Mouse (Mus musculus) heart, postnatal 36 days (tissue): ENCODE measurements at regions not wholly inside any gene's neighbourhood (a gene's known extent, or its start where the extent isn't known, plus 50 kb on each side); places are given as distances from the start of the nearest gene placed in this dataset.
"Not testable (repeated sequence)": the region's sequence is repeated elsewhere in the genome, so short reads cannot be mapped to it uniquely, and the experiment has no call there.

ENCODE experiments used
- DNase-seq, 2 experiments: peaks; one replicate each; pipeline ENCODE4 v3.0.0; 2021 to 2022
- intact Hi-C: fragments of 180-260 bp; cut with DNase I; formaldehyde crosslinking; loops from one replicate; pipeline ENCODE4 v1.15.1; 2025

DNA sequence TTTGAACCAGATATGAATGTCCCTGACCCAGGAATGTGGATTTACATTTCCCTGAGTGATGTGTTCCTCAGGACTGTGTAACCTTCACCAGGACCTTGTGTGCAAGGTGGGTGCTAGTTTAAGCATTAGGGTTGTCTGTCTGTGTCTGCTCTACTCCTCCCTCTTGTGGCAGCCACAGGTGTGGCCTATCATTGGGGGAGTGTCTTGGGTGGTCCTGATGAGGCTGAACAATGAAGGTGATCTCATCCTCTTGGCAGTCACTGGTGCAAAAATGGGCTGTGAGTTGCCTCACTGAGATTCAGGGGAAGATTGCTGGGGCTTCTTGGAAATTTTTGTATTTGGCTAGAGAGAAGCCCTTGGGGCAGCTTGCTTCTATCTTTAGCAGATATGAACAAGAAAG lies 179.4 kb upstream of the Ube2e1 start:
- intact Hi-C loops: loop anchor here (1.0 kb wide), 1 partner anchor 27 kb away; no protein-coding TSS in a partner anchor
- no peak for DNase-seq

DNA sequence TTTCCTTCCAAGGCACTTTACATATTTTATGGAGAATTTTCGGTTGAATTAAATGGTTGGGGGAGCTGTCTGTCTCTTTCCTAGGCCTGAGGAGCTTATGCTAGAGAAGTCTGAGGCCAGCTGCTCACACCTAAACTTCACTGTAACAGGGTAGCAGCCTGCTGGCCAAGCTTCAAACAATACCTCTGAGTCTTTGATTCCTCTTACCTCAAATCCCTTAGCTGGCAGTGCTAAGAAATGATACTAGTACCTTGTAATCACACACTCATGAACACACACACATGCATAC lies 176.6 kb upstream of the Ube2e1 start:
- intact Hi-C loops: loop anchor here (5.0 kb wide), 2 partner anchors 384 to 509 kb away; partner anchors contain the start of gene Ube2e2

DNA sequence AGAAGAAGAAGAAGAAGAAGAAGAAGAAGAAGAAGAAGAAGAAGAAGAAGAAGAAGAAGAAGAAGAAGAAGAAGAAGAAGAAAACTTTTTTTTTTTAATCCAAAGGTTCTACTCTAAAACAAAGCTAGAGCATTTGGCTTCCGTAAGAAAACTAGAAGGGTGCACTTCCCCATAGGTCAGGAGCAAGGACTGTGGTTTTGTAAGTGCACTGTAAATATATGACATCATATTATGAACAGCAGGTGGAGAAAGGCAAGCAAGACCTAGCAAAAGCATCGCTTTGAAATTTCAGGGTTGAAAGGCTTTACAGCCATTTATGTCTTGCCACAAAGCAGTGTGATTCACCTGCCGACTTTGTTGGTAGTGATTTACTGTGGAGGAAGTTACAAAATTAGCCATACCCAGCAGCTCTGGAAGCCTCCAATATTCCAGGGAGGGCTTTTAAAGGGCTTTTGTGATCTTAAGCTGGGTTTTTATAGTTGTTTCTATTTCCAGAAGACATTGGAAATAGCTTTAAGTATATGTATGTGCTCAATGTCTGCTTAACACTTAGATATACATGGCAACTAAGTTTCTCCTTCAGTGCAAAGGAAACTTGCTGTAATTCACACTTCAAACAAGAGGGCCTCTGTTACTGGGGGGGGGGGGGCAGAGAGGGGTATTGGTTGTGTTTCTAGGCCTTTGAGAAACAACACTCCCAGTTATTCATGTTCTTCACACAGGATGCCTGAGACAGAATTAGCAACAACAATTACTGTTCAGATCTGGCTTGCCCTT lies 176.1 kb upstream of the Ube2e1 start:
- intact Hi-C loops: loop anchor here (5.0 kb wide), 2 partner anchors 385 to 510 kb away; partner anchors contain the start of gene Ube2e2
- no peak for DNase-seq

More for the DNA sequence above, 176.6 kb upstream of the Ube2e1 start:
- no peak for DNase-seq

DNA sequence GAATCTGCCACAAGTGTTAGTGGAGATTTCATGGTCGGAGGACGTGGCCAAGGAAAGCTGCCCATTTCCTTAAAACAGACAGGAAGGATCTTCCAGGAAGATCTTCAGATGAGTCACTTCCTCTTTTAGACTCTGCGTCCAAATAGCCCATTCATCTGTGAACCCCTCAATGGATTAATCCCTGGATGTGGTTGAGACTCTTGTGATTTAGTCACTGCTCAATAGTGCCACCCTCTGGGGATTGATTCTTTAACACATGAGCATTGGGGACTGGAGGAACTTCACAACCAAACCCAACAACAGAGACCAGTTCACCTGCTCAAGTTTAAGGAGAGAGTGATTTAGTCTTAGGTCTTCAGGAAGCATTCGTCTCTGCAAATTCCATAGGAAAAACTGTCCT lies 174.5 kb upstream of the Ube2e1 start:
- intact Hi-C loops: loop anchor here (5.0 kb wide), 2 partner anchors 386 to 511 kb away; partner anchors contain the start of gene Ube2e2
- DNase-seq: peak in 1 of 2 experiments; percentile 12

DNA sequence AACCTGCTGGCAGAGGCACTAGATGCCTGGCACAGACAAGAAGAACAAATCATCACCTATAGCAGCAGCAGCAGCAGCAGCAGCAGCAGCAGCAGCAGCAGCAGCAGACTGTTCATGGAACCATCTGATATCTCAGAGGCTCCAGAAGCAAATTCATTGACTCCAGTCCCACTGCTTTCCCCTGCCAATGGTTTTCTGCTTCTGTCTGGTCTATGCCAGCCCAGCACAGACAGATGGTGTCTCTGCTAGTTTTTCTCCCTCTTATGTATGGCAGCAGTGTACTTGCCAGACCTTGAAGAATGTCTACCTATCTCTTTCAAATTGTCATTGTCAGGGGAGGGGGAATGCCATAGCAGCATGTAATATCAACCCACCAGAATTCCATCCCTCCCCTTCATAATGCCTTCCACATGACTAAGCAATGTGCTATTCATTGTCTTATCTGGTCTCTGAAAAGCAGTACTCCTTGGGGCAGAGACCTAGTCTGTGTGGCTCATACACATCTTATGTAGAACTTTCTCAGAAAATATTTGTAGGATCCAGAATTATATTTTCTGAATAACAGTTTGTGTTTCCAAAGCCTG lies 168.7 kb upstream of the Ube2e1 start:
- intact Hi-C loops: no loop called here
- no peak for DNase-seq

DNA sequence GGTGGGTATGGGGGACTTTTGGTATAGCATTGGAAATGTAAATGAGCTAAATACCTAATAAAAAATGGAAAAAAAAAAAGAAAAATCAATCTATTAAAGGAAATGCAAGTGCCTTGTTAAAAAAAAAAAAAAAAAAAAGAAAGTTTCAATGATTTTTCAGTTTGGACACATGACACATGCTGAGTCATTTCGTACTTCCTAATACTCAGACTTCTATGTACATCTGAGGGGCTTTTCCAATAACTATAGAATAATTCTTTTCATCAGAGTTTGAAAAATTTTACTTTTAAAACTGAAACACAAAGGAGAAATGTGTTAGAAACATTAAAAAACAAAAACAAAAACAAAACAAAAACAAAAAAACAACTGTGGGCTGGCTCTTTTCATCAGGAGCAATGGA lies 162.4 kb upstream of the Ube2e1 start:
- no peak for DNase-seq
- intact Hi-C loops: no loop called here

DNA sequence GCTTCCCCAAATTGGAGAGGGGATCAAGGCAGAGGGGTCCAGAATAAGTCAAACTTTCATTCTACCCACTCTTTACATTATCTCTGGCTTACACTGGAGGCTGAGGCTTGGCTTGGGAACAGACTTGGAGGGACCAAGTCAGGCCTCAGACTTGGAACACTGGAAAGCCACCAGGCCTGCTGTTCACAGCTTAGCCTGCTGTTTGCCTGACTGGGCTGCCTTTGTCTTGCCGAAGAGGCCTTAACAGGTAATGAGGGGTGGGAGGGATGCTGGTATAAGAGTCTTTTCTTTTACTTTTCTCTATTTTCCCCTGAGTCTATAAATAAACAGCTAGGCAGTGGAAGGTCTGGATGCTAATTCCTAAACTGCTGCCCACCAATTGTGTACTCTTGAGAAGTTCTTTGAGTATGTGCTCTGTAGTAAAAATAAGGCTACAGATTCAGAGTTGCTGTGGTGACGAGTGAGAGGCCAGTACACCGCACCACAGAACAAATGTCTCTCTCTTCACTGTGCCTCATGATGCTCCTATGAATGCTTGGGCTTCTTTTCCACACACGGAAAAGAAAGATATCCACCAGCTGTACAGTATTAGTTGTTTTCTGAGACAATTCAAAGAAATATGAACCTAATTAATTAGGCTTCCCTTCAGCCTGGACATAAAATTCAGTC lies 154.6 kb upstream of the Ube2e1 start:
- DNase-seq: no peak
- intact Hi-C loops: no loop called here

DNA sequence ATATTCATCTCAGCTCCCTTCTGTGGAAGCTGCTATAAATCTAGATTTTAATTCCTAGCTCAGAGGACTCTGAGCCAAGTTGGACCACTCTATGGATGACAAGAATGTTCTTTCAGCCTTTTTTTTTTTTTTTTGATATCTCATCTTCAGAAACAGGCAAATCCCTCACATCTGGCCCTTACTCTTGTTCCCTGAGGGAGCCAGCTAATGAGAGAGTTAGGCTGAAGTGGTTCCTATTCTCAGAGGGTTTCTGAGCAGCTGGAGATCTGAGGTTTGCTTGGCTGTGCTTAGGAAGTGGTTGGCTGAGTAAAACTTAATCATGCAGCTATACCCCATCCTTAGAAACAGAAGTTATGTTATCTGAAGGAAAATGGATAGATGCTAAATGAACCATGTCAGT lies 153.9 kb upstream of the Ube2e1 start:
- no peak for DNase-seq
- intact Hi-C loops: no loop called here

DNA sequence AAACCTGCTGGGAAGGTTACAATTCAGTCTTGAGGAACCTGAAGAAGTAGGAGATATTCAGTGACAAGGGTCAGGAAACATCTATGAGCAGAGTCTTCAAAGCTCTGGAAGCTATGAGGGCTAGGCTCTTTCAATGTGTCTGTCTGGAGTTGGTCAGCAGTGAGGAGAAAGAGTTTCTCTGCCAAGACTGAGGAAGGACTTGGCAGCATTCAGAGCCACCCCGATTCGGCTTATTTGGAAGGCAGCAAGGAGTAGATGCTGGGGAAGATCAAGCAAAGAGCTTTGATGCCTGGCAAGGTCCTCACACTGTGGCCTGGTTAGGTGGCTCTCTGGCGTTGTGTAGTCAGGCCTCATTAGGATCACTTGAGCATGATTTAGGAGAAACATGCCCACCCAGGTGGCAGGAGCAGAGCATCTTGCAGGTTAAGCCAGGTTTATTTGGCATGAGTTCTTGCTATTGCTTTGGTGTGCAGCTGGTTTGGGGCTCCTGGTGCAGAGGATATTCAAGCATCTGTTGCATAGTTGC lies 145.2 kb upstream of the Ube2e1 start:
- no peak for DNase-seq
- intact Hi-C loops: no loop called here

DNA sequence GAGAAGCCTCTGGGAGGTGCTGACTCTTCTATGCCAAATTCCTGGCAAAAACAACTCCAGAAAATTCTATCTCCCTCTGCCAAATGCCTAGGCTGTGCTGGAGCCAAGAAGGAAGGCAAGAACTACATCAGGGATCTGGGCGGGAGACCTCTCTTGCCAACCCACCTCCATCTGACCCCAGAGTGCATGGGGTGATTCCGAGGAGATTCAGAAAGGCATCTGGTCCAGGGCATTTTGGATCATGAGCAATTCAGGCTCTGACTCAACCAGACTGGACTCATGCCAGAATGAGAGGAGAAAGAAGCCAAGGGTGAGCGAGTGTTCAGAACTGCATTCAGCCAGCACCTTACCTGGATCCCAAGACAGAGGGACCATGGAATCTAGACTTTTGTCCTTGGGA lies 137.0 kb upstream of the Ube2e1 start:
- DNase-seq: peak; percentile 8 to 19
- intact Hi-C loops: no loop called here

DNA sequence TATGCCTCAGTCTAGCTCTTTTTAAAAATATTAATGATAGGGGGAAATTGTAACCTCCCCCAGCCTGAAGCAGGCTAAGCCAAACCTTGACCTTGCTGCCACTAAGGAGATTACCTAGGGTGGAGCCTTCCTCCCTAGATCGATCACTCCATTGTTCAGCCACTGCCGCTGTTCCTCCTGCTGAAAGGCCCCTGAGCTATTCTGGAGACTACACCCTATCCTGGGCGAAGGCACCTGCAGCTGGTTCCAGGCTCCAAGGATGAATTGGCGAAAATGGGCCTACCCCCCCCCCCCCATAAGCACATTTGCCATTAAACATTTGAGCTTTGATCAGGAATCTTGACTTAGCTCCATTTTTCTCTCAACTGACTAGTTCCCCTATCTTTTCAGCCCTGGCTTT lies 135.2 kb upstream of the Ube2e1 start:
- DNase-seq, intact Hi-C loops: not testable (repeated sequence)

DNA sequence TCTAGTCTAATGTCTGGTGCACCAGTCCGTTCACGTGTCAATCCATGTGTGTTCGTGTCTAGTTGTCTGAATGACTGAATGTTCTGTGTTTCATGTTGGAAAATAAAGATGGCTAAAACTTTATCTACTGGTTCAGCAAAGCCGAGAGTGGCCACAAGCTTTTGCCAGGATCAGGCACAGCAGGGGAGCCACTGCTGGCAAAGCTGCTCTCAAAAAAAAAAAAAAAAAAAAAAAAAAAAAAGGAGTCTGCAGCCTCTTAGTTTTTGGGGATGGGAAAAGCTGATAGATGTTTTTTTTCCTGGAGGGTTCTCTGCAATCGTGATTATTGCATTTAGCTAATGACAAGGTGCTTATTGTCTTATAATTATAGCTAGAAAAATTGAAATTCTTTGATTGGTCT lies 132.5 kb upstream of the Ube2e1 start:
- DNase-seq, intact Hi-C loops: not testable (repeated sequence)

DNA sequence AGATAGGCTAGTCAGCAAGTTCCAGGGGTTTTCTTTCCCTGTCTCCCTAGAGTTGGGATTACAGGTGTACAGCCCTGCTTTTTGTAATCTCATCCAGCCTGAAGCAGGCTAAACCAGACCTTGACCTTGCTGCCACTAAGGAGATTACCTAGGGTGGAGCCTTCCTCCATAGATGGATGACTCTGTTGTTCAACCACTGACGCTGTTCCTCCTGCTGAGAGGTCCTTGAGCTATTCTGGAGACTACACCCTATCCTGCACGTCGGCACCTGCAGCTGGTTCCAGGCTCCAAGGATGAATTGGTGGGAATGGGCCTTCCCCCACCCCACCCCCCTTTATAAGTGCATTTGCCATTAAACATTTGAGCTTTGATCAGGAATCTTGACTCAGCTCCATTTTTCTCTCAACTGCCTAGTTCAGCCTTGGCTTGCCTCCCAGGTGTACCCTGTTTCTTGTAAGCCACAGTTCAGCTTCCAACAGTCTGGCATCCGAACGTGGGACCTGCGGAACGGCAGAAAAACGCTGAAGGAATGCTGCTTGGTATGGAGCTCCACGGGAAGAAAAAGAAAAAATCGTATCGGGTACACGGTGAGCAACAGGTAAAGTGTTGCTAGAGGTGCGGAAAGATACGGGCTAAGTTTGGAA lies 131.7 kb upstream of the Ube2e1 start:
- DNase-seq: no peak
- intact Hi-C loops: no loop called here

DNA sequence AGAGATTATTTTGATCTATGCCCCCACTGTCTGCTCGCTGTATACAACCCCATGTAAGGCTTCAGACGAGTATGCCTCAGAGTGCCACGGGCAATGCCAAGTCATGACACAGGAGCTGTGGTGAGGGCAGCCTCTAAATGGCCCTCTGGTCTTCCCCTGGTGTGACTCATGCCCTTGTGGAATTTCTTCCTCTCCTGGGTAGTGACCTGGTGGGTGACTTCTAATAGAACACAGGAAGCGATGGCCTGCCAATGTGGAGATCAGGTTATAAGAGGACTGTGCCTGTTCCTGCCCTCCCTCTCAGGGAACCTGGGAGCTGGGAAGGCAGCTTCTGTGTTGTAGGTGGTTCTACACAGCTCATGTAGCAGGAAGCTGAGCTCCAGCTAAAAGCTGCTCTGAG lies 130.7 kb upstream of the Ube2e1 start:
- intact Hi-C loops: no loop called here
- DNase-seq: no peak

DNA sequence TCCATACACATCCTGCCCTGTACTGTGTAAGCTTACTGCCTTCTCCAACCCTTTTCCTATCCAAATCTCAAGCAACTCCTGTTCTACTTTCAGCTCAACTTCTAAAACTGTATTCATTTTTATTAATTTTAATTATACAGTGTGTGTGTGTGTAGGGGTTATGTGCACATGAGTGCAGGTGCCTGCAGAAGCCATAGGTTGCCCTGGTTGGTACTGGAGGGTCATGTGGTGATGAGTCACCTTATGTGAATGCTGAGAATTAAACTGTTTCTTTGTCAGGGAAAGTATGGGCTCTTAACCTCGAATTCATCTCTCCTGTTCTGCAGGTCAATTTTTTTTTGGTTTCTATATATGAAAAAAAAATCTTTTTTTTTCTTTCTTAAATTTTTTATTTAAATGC lies 117.0 kb upstream of the Ube2e1 start:
- intact Hi-C loops: no loop called here

DNA sequence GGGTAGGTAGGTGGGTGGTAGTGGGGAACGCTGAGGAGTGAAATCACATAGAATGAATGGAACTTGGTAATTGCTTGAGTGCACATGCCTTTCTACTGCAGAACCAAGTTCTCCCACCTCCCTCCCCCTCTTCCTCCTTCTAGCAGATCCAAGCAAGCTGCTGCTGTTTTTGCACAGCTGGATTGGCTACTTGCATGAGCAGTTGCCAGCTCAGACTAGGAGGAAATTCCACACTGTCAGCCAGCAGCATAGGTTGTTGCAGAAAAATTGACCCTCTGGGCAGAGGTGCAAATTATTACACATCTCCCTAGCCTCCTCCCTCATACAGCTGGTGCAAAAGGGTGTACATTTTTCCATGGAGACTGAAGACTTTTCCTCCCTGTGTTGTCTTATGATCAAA lies 112.8 kb upstream of the Ube2e1 start:
- no peak for DNase-seq
- intact Hi-C loops: no loop called here

More for the DNA sequence above, 117.0 kb upstream of the Ube2e1 start:
- no peak for DNase-seq

DNA sequence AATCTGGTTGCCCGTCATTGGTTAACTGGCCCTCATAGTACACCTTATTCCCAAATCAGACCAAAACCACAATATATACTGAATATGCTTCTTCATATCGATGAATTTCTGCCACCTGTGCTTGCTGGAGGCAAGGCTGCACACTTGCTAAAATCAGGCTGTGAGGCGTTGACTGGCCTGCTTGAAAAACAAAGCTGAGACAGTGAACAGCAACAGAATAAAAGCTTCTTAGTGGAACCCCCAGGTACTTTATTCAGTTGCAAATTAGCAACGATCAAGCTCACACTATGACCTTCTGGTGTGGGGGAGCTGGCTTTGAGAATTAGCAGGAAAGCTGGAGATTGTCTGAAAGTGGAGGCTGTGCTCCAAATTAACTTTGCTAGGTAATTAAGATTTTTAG lies 97.3 kb upstream of the Ube2e1 start:
- intact Hi-C loops, DNase-seq: not testable (repeated sequence)

DNA sequence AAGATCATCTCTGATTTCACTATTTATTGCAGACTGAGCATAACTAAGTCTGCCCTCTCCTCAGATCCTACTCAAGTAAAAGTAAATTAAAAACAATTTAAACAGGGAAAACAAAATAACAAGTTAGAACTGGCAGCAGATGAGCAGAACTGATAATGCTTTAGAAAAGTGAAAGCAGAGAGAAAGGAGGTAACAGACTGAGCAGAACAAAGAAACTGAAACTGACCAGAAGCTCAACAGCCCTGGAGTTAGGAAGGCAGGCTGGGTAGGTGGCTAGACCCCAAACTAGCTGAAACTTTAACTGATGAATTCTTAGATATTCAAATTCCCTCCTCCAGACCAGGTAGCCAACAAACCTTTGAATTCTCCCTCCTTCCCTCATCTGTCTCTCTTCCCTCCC lies 94.2 kb upstream of the Ube2e1 start:
- intact Hi-C loops: no loop called here

DNA sequence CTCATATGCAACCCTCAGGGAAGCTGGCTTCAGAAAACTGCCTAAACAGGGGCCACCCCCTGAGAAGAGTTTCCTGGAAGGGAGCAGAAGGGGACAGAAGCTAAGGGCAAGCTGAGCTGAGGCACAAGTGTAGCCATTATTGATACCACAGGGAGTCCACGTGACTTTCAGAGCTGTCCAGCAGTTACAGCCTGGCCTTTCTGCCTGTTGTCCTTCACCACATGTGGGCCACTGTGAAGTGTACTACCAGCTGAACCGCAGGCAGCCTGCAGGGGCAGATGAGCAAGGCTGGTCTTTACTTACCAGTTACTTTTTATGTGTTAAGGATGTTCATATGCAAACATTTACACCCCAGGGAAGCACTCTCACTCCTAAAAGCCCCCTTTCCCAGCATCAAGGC lies 85.2 kb upstream of the Ube2e1 start:
- intact Hi-C loops: no loop called here

More for the DNA sequence above, 94.2 kb upstream of the Ube2e1 start:
- DNase-seq: no peak

DNA sequence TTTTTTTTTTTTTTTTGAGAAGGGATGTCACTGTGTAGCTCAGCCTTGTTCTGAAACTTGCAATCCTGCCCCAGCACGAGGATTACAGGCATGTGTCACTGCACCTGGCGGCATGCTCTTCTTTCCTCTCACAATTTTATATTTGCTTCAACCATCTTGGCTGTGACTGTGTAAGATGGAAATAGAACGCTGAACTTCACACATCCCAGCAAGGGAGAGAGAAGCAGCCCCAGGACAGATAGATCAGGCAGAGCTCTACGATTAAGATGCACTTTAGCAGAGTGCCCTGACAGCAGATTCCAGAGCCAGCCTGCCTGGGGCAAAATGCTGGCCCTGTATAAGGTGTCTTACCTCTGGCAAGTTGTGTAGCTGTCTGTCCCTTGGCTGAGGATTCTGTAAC lies 84.7 kb upstream of the Ube2e1 start:
- intact Hi-C loops: no loop called here
- DNase-seq: no peak

More for the DNA sequence above, 85.2 kb upstream of the Ube2e1 start:
- no peak for DNase-seq

DNA sequence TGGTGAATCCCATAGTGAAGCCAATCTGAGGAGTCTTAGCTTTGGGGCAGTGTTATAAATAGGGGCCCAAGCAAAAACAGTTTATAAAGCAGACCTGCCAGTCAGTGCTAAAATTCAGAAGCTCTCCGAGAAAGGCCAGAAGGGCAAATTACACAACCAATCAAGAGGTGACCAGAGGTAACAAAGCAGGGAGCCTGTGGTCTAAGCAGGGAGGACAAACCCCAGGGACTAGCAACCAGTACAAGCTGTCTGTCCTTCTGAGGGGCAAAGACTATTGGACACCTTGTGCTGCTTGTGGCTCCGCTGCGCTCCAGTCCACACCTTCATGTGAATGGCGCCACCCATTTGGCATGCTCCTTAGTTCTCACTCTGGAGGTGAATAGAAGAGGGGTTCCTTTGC lies 67.3 kb upstream of the Ube2e1 start:
- intact Hi-C loops: no loop called here
- DNase-seq: no peak
